Mouse (Mus musculus): ENCODE data around the gene Hnrnpu.

DNA sequence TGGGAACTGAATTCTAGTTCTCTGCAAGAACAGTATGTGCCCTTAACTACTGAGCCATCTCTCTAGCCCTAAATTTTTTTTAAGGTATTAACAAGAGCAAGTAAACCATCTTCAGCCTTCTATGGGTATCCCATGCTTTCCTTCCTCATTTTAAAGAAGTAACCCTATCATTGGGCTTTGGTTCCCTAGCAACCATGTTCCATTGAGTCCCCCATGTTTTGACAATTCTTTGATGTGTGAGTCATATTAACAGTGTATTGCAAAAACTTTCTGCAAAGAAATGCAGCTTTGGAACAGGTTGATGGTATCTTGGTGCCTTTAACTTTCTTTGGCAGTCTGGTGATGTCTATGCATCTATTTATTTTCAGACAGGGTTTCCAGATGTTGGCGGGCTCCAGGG, 43.5 kb downstream of the Hnrnpu start:
- TF ChIP-seq GATA1 (IDR thresholded peaks at IDR 0.05; ENCODE audit: low read length) (no peak), TAL1 (IDR thresholded peaks at IDR 0.05; ENCODE audit: low read length) (no peak)
